Mouse (Mus musculus) small intestine, adult 2 months (tissue): ENCODE data around the gene Krt82.

Experiments
- CTCF ChIP-seq: fragments of 200-500 bp; IDR thresholded peaks from 2 replicates; pipeline ENCODE4 v1.5.1; 2012; ENCODE audit warnings: low read depth, mild to moderate bottlenecking, control low read depth, inconsistent platforms, low read length, moderate library complexity, mixed read lengths; ENCODE audit not compliant: insufficient replicate concordance, insufficient read length; ENCODE audit errors: extremely low read depth
- POLR2A ChIP-seq: fragments of 200-500 bp; IDR thresholded peaks from 2 replicates; pipeline ENCODE4 v1.6.1; 2012; ENCODE audit warnings: low read depth, mild to moderate bottlenecking, control low read depth, inconsistent platforms, low read length, moderate library complexity

GRCm38 (mm10) chr15:101532720-101533119 is 17.7 kb downstream of the Krt82 start, which contains the start of gene Krt84:
- TF ChIP-seq CTCF (no peak), POLR2A (no peak)
